Mouse (Mus musculus) forebrain, embryonic 10.5 days (tissue): ENCODE measurements around the gene BC030500. TPM values are rescaled to one million over a fixed set of nuclear protein-coding genes. Genes with fewer than 3 reads are reported as not detected.

Experiments
- polyA plus RNA-seq: library from polyadenylated mRNA; unstranded; fragments of >200 nt; fragmentation: Nextera tagmentation; extraction: Ambion mirVana; gene quantifications from 2 replicates; pipeline ENCODE4 v1.2.1, GENCODE M21; 2016

The BC030500 gene
- polyA plus RNA-seq, 1 experiment from 2014 or later = 0.57 TPM

Other genes starting within 250 kb of the BC030500 start
- gene Galntl6, start 885 bp downstream of the BC030500 start, polyA plus RNA-seq = 0.07 TPM in 1 of 2 replicates, not detected in the other